Mouse (Mus musculus) layer of hippocampus, adult 11-12 months (tissue): ENCODE measurements around the gene Cfap54.

Experiments
- DNase-seq: peaks from one replicate; pipeline ENCODE4 v3.0.0; 2022; ENCODE audit warnings: low spot score

Cfap54 gene

GRCm38 (mm10) chr10:92937091-92937490 lies 144.3 kb downstream of the Cfap54 start:
- no peak for DNase-seq

- peak; percentile 5 for DNase-seq
Measured at GRCm38 (mm10) chr10:92934506-92934905, 146.9 kb downstream of the Cfap54 start.

DNA sequence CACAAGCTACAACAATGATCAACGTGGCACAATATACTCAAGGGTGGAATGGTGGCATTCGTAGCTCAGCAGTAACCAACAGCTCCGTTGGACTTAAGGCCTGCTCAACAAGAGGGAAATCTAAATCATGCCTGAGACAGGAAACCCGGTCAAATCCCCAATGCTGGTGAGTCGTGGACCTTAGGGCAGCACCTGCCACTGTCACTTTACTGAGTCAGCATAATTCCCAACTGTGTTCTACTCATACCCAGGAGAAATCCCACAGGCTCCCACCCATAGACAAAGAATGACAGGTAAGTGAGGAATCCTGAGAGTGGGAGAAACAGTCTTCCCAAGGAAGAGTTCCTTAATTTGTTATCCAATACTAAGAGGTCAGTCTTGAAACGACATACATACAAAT lies 147.8 kb downstream of the Cfap54 start:
- DNase-seq = no peak

GRCm38 (mm10) chr10:92932464-92932863 lies 149.0 kb downstream of the Cfap54 start:
- no peak for DNase-seq

DNA sequence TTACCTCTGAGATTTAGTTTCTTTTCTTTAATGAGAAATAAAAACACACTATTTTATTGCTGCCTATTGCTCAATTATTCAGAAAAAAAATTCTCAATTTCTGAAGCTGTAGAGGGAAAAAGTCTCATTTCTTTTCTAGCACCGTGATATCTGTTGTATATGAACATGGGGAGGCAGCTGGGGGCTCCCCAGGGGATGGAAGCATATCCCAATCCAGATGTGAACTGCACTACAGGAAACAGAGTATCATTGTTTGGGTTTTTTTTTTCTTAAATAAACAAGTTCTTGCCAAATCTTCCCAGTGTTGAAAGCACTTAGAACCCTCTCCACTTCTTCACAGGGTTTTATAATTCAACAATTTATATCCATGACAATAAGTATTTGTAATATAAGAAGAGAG lies 151.4 kb downstream of the Cfap54 start:
- DNase-seq = no peak

DNA sequence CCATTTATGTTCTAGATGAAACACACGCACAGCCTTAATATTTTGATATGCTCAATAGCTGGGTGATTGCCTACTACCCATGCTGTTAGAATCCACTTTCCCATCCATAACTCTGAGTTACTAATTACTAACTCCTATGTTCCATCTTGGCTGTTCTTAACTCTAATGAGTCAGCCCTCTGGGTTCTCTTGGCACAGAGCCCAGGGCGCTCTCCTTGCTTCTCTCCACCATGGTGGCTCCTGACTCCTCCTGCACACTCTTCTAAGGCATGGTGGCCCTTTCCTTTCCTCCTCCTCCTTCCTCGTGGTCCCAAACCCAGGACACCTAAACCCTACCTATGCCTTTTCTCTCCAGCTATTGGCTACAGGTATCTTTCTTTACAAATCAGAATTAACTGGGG lies 153.2 kb downstream of the Cfap54 start:
- DNase-seq = no peak

GRCm38 (mm10) chr10:92918551-92918950 lies 162.9 kb downstream of the Cfap54 start:
- DNase-seq = no peak

- DNase-seq = no peak
Measured at GRCm38 (mm10) chr10:92907246-92907645, 174.2 kb downstream of the Cfap54 start.

- DNase-seq = no peak
Measured at GRCm38 (mm10) chr10:92888466-92888865, 193.0 kb downstream of the Cfap54 start.

DNA sequence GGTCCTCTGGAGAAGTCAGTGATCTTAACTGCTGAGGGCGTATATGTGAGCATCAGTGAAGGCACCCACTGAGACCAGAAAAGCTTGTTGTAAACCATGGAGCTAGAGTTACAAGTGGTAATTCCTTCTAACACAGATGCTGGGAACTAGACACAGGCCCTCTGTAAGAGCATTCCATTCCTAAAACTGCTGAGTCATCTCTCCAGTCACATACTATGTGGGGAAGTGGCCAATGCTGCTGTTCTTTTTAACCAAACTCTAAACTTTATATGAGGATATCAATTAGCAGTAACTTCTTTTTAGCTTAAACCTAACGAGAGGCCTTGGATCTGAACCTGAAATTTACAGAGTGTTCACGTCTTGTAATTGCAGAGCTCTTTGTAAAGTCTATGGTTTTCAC lies 203.4 kb downstream of the Cfap54 start:
- no peak for DNase-seq

- no peak for DNase-seq
Measured at GRCm38 (mm10) chr10:92840980-92841379, 240.4 kb downstream of the Cfap54 start.

DNA sequence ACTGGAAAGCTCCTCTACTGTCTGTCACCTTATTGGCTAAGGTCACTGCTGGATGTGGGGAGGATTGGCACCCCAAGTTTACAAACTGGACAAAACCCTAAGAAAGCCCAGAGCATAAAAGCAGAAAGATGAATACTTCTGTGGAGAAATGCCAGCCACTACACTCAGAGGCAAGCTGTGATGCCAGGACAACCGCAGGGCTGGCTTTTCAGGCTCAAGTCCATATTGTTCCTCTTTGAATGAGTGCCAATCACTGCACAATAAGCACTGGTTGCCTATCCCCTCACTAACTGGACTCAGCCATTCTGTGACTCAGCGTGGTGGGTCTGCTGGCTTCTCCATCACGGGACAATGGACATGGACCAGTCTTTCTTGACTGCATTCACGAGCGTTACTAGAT lies 243.8 kb downstream of the Cfap54 start:
- no peak for DNase-seq

GRCm38 (mm10) chr10:92837045-92837444 lies 244.4 kb downstream of the Cfap54 start:
- DNase-seq = no peak

GRCm38 (mm10) chr10:92821499-92821898 lies 259.9 kb downstream of the Cfap54 start:
- no peak for DNase-seq

DNA sequence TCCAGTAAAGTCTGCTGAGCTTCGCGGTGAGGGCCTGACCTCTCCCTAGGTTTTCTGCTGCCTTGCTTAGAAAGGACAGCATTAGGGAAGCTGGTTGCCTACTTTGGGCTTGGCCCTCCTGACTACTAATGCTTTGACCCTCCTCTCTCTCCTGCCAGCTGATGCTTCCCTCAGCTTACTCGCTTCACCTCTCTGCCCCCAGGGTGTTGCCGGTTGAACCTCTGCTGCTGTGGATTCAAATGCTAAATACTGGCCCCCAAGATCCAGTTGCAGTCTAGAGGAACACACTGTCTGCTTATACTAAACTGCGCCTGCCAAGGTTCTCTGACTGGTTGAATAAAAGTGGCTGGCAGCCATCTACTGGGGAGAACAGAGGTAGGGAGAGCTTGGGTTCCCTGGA lies 263.2 kb downstream of the Cfap54 start:
- DNase-seq = no peak

GRCm38 (mm10) chr10:92816903-92817302 lies 264.5 kb downstream of the Cfap54 start:
- DNase-seq = no peak

DNA sequence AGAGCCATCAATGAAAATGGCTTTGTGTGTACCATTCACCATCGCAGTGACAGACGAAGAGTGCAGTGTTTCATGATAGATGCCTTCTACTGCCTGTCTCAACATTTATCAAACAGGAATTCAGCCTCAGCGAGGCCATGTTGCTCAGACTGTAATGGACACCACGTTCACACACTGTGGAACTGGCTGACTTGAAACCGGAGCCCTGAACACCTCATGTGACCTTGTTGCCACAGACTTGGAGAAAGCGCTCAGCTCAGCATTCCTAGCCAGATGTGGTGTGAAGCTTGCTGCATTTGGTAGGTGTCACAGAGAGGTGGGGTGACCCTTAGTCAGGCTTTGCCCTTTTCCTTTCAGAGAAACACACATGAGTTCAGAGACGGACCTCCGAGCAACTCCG lies 270.5 kb downstream of the Cfap54 start:
- no peak for DNase-seq

DNA sequence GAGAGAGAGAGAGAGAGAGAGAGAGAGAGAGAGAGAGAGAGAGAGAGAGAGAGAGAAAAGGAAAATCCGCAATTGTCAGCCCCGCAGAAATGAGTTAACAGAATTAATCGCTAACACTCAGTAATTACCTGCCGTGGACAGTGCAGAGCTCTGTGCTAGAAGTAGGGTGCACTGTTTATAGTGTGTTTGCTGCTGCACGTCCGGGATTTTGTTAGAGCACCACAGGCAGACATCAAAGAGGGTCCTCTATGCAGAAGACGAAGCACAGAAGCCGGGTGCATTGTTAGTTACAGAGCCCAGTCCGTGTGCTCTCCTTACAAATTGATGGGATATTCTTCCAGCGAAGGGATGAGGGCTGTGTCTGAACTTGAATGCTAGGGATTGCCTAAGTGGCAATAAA lies 289.5 kb downstream of the Cfap54 start:
- no peak for DNase-seq

- no peak for DNase-seq
Measured at GRCm38 (mm10) chr10:92791531-92791900, 289.9 kb downstream of the Cfap54 start.

- DNase-seq = no peak
Measured at GRCm38 (mm10) chr10:92790893-92791530, 290.4 kb downstream of the Cfap54 start.

DNA sequence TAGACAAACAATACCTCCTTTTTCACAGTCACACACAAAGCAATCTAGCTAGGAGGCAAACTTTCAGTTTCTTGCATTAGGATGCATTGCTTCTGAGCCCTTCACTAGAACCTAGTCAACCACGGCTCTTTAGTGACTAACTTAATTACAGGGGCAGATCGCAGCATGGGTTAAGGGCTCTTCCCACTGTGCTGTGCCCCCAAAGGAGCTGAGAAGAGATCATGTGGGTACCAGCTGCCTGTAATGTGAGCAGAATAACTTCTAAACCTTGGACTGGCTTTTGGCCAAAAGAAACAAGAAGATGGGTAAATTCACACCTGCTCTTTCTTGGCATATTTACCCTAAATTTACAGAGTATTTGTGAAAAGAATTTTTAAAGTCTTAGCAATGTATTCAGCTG lies 291.2 kb downstream of the Cfap54 start:
- no peak for DNase-seq

DNA sequence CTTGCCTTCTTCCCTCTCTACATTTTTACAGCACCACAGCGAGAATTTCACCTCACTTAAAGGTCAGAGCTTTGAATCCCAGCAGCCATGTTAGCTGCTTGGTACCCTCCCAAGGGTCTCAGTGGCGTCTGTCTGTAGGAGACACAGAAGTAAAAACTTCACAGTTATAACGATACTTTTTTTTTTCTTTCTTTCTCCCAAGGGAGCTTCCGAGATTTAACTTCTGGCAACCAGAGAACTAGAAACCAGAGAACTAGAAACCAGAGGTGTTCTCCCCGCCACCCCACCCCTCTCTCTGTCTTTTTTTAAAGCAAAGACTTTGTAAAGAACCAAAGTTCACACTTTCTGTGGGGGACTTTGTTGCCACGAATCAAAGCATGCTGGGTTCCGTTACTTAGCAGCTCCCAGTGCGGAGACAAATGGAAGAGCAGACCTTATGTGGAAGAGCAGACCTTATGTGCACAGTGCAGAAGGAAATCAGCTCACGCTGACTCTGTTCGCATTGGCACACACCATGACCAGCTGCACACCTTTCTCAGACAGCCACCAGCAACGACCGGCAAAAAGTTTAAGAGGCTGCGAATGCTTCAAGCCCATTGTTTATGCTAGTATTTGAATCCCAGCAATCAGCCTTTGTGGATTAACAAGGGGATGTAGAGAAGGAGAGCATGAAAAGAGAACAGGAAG lies 292.9 kb downstream of the Cfap54 start:
- no peak for DNase-seq

DNA sequence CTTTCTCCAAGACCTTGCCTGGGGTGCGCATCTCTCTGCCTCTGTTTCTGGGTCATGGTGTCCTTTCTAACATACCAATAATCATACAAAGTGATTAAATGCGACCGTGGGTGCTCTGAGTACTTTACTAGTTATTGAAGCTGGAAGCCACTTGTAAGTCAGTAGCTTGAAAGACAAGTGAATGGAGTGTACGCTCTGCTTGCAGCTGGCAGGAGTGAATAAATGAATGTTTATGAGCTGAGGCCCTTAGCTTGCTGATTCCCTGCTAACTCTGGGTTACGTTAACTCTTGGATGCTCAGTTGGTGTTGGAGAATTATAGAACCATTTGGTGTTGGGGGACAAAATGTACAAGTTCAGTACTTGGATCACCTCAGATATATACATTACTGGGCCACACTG lies 298.7 kb downstream of the Cfap54 start:
- DNase-seq = no peak

- no peak for DNase-seq
Measured at GRCm38 (mm10) chr10:92754359-92754758, 327.1 kb downstream of the Cfap54 start.
